Mouse (Mus musculus) limb, embryonic 10.5 days (tissue): Measurements from ENCODE around the gene Lrmda. TPM values are rescaled to one million over a fixed set of nuclear protein-coding genes. Genes with fewer than 3 reads are reported as not detected.

Experiments
- DNase-seq: peaks from one replicate; pipeline ENCODE4 v3.0.0-alpha.2; 2017; ENCODE audit warnings: low spot score
- H3K27ac ChIP-seq: fragments of 300-500 bp; sonication (generic); 2 replicates; pipeline ENCODE4 v1.5.1; 2016; ENCODE audit warnings: mild to moderate bottlenecking
- H3K27me3 ChIP-seq: fragments of 300-500 bp; sonication (generic); 2 replicates; pipeline ENCODE4 v1.6.1; 2016; ENCODE audit warnings: low read depth, mild to moderate bottlenecking; ENCODE audit not compliant: poor library complexity, severe bottlenecking
- H3K36me3 ChIP-seq: fragments of 300-500 bp; sonication (generic); 2 replicates; pipeline ENCODE4 v1.6.1; 2016; ENCODE audit warnings: mild to moderate bottlenecking, moderate library complexity
- H3K4me1 ChIP-seq: fragments of 300-500 bp; sonication (generic); 2 replicates; pipeline ENCODE4 v1.6.1; 2016
- H3K4me3 ChIP-seq: fragments of 300-500 bp; sonication (generic); 2 replicates; pipeline ENCODE4 v1.5.1; 2016; ENCODE audit warnings: mild to moderate bottlenecking, moderate library complexity
- H3K9me3 ChIP-seq: fragments of 300-500 bp; sonication (generic); replicated peaks from 2 replicates; pipeline ENCODE4 v1.6.1; 2016; ENCODE audit warnings: mild to moderate bottlenecking
- WGBS: fragments of 180-500 bp; shearing (Covaris S2); methylation state at CpG from one replicate; pipeline ENCODE4 v1.1.7; 2016; 5-methylcytosine and 5-hydroxymethylcytosine counted together
- polyA plus RNA-seq: library from polyadenylated mRNA; unstranded; fragments of >200 nt; fragmentation: Nextera tagmentation; extraction: Ambion mirVana; gene quantifications from 2 replicates; pipeline ENCODE4 v1.2.1, GENCODE M21; 2016

Lrmda gene
- polyA plus RNA-seq, 1 experiment from 2014 or later = 0.48 TPM

- no peak overlapping the region for H3K27ac ChIP-seq
- no peaks in the 10 kb centered on the region for H3K36me3 ChIP-seq
- H3K27me3 ChIP-seq = peaks cover 45% of the 10 kb centered on the region
- H3K9me3 ChIP-seq = 0 out of 2 replicates have a peak, but pooled peaks cover 2% of the 10 kb centered on the region
- H3K4me1 ChIP-seq = peaks cover 13% of the 10 kb centered on the region
- DNase-seq = no peak
- no peak overlapping the region for H3K4me3 ChIP-seq
- 87% methylated on average over 4 of the region's 4 CpGs for WGBS
Measured at GRCm38 (mm10) chr14:22218183-22218582, 198.7 kb downstream of the Lrmda start.

DNA sequence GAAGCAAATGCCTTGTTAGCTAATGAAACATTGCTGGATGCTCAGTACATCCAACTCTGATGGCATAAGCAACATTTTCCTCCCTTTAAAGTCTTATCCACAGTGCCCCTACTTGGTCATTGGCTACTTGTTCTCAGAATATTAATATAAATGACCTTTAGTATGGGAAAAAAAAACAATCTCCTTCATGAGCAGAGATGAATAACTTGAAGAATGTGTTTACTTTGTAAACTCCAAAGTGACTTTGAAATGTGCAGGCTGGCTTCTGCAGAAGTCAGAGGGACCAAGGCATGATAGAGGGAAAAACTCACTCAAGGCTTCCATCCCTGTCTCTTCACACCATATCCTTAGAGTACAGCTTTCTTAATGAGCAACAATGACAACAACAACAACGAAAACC, 202.5 kb downstream of the Lrmda start:
- Histone ChIP-seq H3K9me3 (0 out of 2 replicates have a peak, but pooled peaks cover 2% of the 10 kb centered on the region), H3K36me3 (no peaks in the 10 kb centered on the region), H3K27ac (no peak overlapping the region), H3K4me3 (no peak overlapping the region), H3K27me3 (peaks cover 42% of the 10 kb centered on the region), H3K4me1 (0 out of 2 replicates have a peak, but pooled peaks cover 3% of the 10 kb centered on the region)
- DNase-seq = no peak
- 90% methylated on average over 1 of the region's 1 CpGs for WGBS

DNA sequence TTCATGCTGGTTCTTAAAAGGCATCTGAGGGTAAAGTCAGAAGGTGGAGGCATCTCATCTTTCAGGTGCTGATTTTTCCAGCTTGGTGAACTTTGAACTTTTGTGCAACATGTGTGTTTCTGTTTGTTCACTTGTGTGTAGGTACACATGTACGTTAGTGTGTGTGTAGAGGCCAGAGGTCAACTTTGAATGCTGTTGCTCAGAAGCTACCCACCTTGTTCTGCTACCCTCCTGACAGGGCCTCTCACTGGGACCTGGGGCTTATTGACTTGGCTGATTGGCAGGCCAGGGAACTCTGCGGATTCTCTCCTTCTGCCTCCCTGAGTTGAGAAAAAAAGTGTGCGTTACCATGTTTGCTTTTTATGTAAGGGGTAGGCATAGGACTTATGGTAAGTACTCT, 203.1 kb downstream of the Lrmda start:
- no peaks in the 10 kb centered on the region for H3K36me3 ChIP-seq
- DNase-seq = no peak
- WGBS = 82% methylated on average over 3 of the region's 3 CpGs

DNA sequence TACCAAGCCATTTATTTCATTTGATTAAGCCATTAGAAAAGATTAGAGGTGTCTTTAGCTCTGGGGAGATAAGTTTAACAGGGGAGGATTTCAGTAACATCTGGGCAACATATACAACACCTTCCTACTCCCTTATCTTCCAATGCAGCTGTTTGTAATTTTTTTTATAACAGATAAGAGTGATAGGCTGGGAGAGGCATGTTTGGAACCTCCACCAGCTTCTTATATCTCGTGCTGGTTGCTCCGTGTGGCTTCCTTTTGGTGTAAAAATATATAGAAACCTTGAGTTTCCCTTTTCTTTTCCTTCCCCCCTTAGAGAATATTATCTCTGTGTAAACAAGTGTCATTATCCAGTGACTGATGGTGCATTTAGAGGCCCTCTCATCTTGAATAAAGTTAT, 206.7 kb downstream of the Lrmda start:
- Histone ChIP-seq H3K9me3 (no peaks in the 10 kb centered on the region), H3K36me3 (no peaks in the 10 kb centered on the region), H3K27me3 (peaks cover 22% of the 10 kb centered on the region; the same call in 1 of the 2 replicates), H3K27ac (no peak overlapping the region), H3K4me1 (0 out of 2 replicates have a peak, but pooled peaks cover 3% of the 10 kb centered on the region), H3K4me3 (no peak overlapping the region)
- no peak for DNase-seq
- WGBS = 76% methylated on average over 2 of the region's 2 CpGs

More for the DNA sequence above, 203.1 kb downstream of the Lrmda start:
- Histone ChIP-seq H3K27me3 (peaks cover 37% of the 10 kb centered on the region; the same call in 1 of the 2 replicates), H3K9me3 (0 out of 2 replicates have a peak, but pooled peaks cover 2% of the 10 kb centered on the region), H3K27ac (no peak overlapping the region), H3K4me1 (0 out of 2 replicates have a peak, but pooled peaks cover 3% of the 10 kb centered on the region), H3K4me3 (no peak overlapping the region)

- Histone ChIP-seq H3K9me3 (no peaks in the 10 kb centered on the region), H3K4me3 (no peak overlapping the region), H3K27ac (no peak overlapping the region), H3K36me3 (no peaks in the 10 kb centered on the region), H3K4me1 (no peaks in the 10 kb centered on the region), H3K27me3 (peaks cover 25% of the 10 kb centered on the region; the same call in 1 of the 2 replicates)
- no peak for DNase-seq
- 90% methylated on average over 7 of the region's 7 CpGs for WGBS
Measured at GRCm38 (mm10) chr14:22228253-22228968, 208.9 kb downstream of the Lrmda start.

- Histone ChIP-seq H3K4me1 (peaks cover 14% of the 10 kb centered on the region), H3K4me3 (no peak overlapping the region), H3K27me3 (no peaks in the 10 kb centered on the region; the same call in 1 of the 2 replicates), H3K9me3 (no peaks in the 10 kb centered on the region), H3K36me3 (no peaks in the 10 kb centered on the region), H3K27ac (no peak overlapping the region)
- no peak for DNase-seq
- WGBS = 63% methylated on average over 3 of the region's 3 CpGs
Measured at GRCm38 (mm10) chr14:22240315-22240714, 220.8 kb downstream of the Lrmda start.

DNA sequence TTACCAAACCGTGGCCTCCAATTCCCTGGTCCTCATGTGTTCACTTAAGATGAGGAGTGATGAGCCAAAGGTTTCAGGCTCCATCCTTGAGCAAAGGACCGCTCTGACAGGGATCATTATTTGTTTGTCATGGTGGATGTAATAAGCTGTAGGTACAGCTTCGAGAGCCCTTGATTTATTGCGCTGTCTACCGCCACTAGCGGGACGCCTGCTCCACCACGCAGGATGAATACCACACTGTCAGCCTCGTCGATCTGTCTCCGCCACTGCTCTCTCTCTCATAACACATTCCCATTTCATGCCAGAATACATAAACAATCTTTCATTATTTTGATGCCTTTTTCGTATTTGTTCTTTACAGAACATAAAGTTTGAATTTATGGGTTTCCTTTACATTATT, 235.9 kb downstream of the Lrmda start:
- H3K36me3 ChIP-seq = no peaks in the 10 kb centered on the region
- peaks cover 8% of the 10 kb centered on the region for H3K4me1 ChIP-seq
- no peak overlapping the region for H3K4me3 ChIP-seq
- H3K27ac ChIP-seq = no peak overlapping the region
- WGBS = 76% methylated on average over 12 of the region's 12 CpGs
- no peaks in the 10 kb centered on the region for H3K9me3 ChIP-seq
- DNase-seq = no peak
- peaks cover 46% of the 10 kb centered on the region for H3K27me3 ChIP-seq

DNA sequence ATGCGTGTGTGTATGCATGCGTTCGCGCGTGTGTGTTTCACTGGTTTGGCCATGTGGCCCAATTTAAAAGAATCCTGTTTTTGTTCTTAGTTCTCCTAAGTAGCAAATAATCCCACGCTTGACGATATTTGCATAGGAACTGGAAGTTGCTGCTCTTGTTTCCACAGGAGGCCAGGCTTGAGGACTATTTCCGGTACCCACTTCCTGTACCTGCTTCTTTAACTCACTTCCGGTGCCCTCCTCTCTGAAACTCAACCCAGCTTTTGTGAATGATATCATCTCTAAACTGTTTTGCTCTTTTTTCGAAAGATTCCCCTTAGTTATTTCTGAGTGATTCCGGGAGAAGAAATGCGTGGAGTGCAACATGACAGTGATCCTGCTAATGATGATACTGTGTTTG, 236.8 kb downstream of the Lrmda start:
- WGBS = 93% methylated on average over 12 of the region's 12 CpGs
- peaks cover 8% of the 10 kb centered on the region for H3K4me1 ChIP-seq
- H3K9me3 ChIP-seq = no peaks in the 10 kb centered on the region
- H3K4me3 ChIP-seq = no peak overlapping the region
- no peaks in the 10 kb centered on the region for H3K36me3 ChIP-seq
- DNase-seq = no peak
- H3K27me3 ChIP-seq = peaks cover 54% of the 10 kb centered on the region
- H3K27ac ChIP-seq = no peak overlapping the region

- H3K4me1 ChIP-seq = peaks cover 11% of the 10 kb centered on the region
- 32% methylated on average over 10 of the region's 10 CpGs for WGBS
- H3K4me3 ChIP-seq = no peak overlapping the region
- peaks cover 76% of the 10 kb centered on the region for H3K27me3 ChIP-seq
- H3K27ac ChIP-seq = no peak overlapping the region
- no peaks in the 10 kb centered on the region for H3K9me3 ChIP-seq
- no peaks in the 10 kb centered on the region for H3K36me3 ChIP-seq
- no peak for DNase-seq
Measured at GRCm38 (mm10) chr14:22259376-22260032, 240.0 kb downstream of the Lrmda start.

DNA sequence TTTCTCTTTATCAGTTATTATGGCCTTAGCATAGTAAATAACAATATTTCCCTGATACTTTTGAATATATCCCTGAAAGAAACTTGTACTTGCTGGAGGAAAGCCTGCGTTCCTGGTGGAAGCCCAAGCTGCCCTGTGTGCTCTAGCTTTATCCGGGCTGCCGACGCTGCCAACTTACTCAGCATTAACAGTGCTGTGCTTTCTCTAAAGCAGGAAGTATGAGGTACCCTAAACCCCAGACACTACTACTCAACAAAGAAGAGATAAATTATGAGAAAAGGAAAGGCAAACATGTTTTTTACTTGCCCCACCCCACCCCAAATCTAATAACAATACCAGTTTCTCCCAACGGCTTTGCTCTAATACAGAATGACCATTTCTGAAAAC, 240.5 kb downstream of the Lrmda start:
- H3K9me3 ChIP-seq = no peaks in the 10 kb centered on the region
- no peaks in the 10 kb centered on the region for H3K36me3 ChIP-seq
- H3K27ac ChIP-seq = no peak overlapping the region
- peaks cover 11% of the 10 kb centered on the region for H3K4me1 ChIP-seq
- H3K27me3 ChIP-seq = peaks cover 72% of the 10 kb centered on the region
- no peak overlapping the region for H3K4me3 ChIP-seq
- 80% methylated on average over 5 of the region's 5 CpGs for WGBS
- DNase-seq = no peak

- Histone ChIP-seq H3K27me3 (peaks cover 52% of the 10 kb centered on the region), H3K9me3 (no peaks in the 10 kb centered on the region), H3K4me1 (0 out of 2 replicates have a peak, but pooled peaks cover 3% of the 10 kb centered on the region), H3K27ac (no peak overlapping the region), H3K36me3 (no peaks in the 10 kb centered on the region), H3K4me3 (no peak overlapping the region)
- WGBS = 89% methylated on average over 4 of the region's 4 CpGs
- no peak for DNase-seq
Measured at GRCm38 (mm10) chr14:22265229-22265905, 245.9 kb downstream of the Lrmda start.

DNA sequence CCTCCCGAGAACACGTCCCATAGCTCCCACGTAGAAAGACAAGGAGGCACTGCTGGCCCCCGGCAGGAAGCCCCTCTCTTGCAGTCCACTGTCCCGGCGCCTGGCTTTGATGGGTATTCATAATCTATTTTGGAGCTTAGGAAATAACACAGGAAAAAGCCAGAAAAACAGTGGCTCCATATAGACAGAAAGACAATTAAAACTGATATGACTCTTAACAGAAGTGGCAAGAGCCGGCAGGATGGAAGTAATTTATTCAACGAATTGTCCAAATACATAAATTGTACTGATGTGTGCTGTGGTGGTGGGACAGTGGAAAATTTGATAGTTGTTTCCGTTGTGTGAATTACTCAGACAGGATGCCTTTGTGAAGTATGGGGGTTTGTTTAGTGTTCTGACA, 250.3 kb downstream of the Lrmda start:
- Histone ChIP-seq H3K4me1 (peaks cover 8% of the 10 kb centered on the region), H3K27me3 (peaks cover 55% of the 10 kb centered on the region), H3K27ac (no peak overlapping the region), H3K9me3 (no peaks in the 10 kb centered on the region), H3K36me3 (no peaks in the 10 kb centered on the region), H3K4me3 (no peak overlapping the region)
- WGBS = 89% methylated on average over 9 of the region's 9 CpGs
- DNase-seq = no peak

DNA sequence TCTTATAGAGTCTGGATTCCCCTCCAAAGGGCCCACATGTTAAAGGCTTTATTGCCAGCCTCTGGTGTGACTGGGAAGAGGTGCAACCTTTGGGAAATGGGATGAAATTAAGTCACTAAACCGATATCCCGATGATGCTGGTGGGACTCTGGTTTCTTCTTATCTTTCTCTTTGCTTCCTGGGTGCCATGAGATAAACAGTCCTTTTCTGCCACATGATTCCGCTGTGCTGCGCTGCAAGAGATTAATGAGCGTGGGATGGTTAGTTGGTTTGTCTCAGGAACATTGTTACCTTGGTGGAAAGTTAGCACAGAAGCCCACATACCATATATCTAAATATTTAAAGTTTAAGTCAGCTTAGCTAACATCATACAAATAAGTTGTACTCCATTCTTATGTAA, 258.5 kb downstream of the Lrmda start:
- peaks cover 68% of the 10 kb centered on the region for H3K27me3 ChIP-seq
- H3K27ac ChIP-seq = no peak overlapping the region
- H3K36me3 ChIP-seq = no peaks in the 10 kb centered on the region
- WGBS = 95% methylated on average over 5 of the region's 5 CpGs
- DNase-seq = no peak
- H3K4me1 ChIP-seq = peaks cover 16% of the 10 kb centered on the region
- H3K4me3 ChIP-seq = no peak overlapping the region
- H3K9me3 ChIP-seq = no peaks in the 10 kb centered on the region
